Mouse (Mus musculus) limb, embryonic 12.5 days (tissue): ENCODE data around the gene Scgb3a1. TPM values are rescaled to one million over a fixed set of nuclear protein-coding genes. Genes with fewer than 3 reads are reported as not detected.

Source experiments
- ATAC-seq: fragments of 200-750 bp; cut with Nextera tagmentation; 2 replicates; pipeline ENCODE4 v1.8.0; 2017; ENCODE audit warnings: low read depth, moderate TSS enrichment; ENCODE audit not compliant: insufficient number of reproducible peaks, insufficient read depth, low FRiP score, low TSS enrichment
- H3K27ac ChIP-seq: fragments of 300-500 bp; sonication (generic); 2 replicates; pipeline ENCODE4 v1.5.1; 2016; ENCODE audit warnings: mild to moderate bottlenecking, moderate library complexity
- H3K27me3 ChIP-seq: fragments of 300-500 bp; sonication (generic); 2 replicates; pipeline ENCODE4 v1.6.1; 2016; ENCODE audit warnings: mild to moderate bottlenecking, moderate library complexity
- H3K36me3 ChIP-seq: fragments of 300-500 bp; sonication (generic); 2 replicates; pipeline ENCODE4 v1.6.1; 2016; ENCODE audit warnings: mild to moderate bottlenecking, moderate library complexity
- H3K4me1 ChIP-seq: fragments of 300-500 bp; sonication (generic); replicated peaks from 2 replicates; pipeline ENCODE4 v1.6.1; 2016
- H3K4me2 ChIP-seq: fragments of 300-500 bp; sonication (generic); 2 replicates; pipeline ENCODE4 v1.6.1; 2016; ENCODE audit warnings: mild to moderate bottlenecking, moderate library complexity
- H3K4me3 ChIP-seq: fragments of 300-500 bp; sonication (generic); replicated peaks from 2 replicates; pipeline ENCODE4 v1.5.1; 2016; ENCODE audit warnings: mild to moderate bottlenecking
- H3K9ac ChIP-seq: fragments of 300-500 bp; sonication (generic); replicated peaks from 2 replicates; pipeline ENCODE4 v1.6.1; 2016; ENCODE audit warnings: mild to moderate bottlenecking, moderate library complexity
- H3K9me3 ChIP-seq: fragments of 300-500 bp; sonication (generic); 2 replicates; pipeline ENCODE4 v1.6.1; 2016; ENCODE audit warnings: mild to moderate bottlenecking, moderate library complexity
- WGBS: fragments of 180-500 bp; shearing (Covaris S2); methylation state at CpG from one replicate; pipeline ENCODE4 v1.1.7; 2016; 5-methylcytosine and 5-hydroxymethylcytosine counted together
- polyA plus RNA-seq: library from polyadenylated mRNA; unstranded; fragments of >200 nt; fragmentation: Nextera tagmentation; extraction: Ambion mirVana; gene quantifications from 2 replicates; pipeline ENCODE4 v1.2.1, GENCODE M21; 2016

Gene Scgb3a1
- polyA plus RNA-seq, 1 experiment from 2014 or later, result not detected

DNA sequence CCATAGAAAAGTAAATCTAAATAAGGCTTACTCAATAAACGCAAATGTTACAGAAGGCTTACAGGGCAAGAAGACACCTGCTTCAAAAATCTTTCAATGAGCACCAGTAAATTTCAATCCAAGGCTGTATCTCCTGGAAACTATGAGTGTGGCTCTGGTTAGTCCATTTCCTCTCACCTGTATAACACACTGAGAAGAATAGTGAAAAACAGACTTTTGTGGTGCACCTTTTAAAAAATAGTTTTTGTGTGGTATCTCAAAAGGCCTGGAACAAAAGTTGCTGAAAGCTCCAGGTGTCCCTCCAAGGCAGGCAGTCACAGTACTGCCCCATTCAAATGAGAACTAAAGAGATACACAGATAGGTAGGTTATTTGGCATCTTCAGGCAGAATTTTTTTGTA is 35.7 kb downstream of the Scgb3a1 start:
- 90% methylated on average over 1 of the region's 1 CpGs for WGBS
- no peak for ATAC-seq
- H3K9ac ChIP-seq, result no peak overlapping the region
- H3K27me3 ChIP-seq, result no peaks in the 10 kb centered on the region
- no peak overlapping the region for H3K4me3 ChIP-seq
- H3K9me3 ChIP-seq, result no peaks in the 10 kb centered on the region
- no peaks in the 10 kb centered on the region for H3K4me1 ChIP-seq
- peaks cover 70% of the 10 kb centered on the region for H3K36me3 ChIP-seq
- H3K27ac ChIP-seq, result no peak overlapping the region
- H3K4me2 ChIP-seq, result no peak overlapping the region

DNA sequence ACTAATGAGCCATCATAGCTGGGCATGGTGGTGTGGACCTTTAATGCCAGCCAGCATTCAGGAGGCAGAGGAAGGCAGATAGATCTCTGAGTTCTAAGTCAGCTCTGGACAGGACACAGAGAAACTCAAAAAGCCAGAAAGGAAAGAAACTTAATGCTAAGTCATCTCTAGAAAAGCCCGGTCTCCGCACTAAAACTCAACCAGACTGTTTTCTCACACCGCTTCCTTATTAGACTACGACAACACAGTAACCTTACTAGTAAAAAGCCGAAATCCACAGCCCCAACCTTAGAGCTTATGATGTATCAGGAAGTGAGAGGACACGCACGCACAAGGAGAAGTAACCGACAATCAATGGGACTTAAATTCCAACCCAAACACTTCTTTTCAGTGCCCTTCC is 38.6 kb downstream of the Scgb3a1 start:
- no peak for ATAC-seq

GRCm38 (mm10) chr11:49704804-49705203 is 41.4 kb downstream of the Scgb3a1 start:
- Histone ChIP-seq H3K36me3 (peaks cover 77% of the 10 kb centered on the region), H3K27me3 (no peaks in the 10 kb centered on the region), H3K9me3 (0 out of 2 replicates have a peak, but pooled peaks cover 2% of the 10 kb centered on the region), H3K4me1 (0 out of 2 replicates have a peak, but pooled peaks cover 7% of the 10 kb centered on the region), H3K27ac (no peak overlapping the region), H3K4me3 (no peak overlapping the region), H3K4me2 (no peak overlapping the region), H3K9ac (no peak overlapping the region)
- 89% methylated on average over 8 of the region's 8 CpGs for WGBS
- no peak for ATAC-seq

More for the DNA sequence above, 38.6 kb downstream of the Scgb3a1 start:
- Histone ChIP-seq H3K4me1 (no peaks in the 10 kb centered on the region), H3K27ac (no peak overlapping the region), H3K27me3 (no peaks in the 10 kb centered on the region), H3K9me3 (0 out of 2 replicates have a peak, but pooled peaks cover 2% of the 10 kb centered on the region), H3K36me3 (peaks cover 82% of the 10 kb centered on the region), H3K4me2 (no peak overlapping the region), H3K9ac (no peak overlapping the region), H3K4me3 (no peak overlapping the region)
- WGBS, result 97% methylated on average over 8 of the region's 8 CpGs

DNA sequence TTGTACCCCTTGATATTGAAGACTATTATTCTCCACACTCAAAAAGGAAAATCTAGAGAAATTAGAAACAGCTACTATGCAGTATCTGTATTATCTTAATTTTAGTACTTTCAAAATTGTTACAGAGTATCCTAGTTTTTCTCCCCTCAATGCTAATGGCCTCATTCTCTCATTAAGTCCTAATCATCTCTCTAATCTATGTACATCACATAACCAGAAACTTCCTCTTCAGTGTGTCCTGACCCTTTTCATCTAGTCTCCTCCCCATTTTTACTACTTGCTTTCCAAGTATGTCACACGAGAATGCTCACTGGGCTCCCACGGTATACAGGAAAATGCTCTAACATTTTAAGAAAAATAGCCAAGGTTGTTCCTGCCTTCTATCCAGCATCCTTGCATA is 44.4 kb downstream of the Scgb3a1 start:
- Histone ChIP-seq H3K4me1 (peaks cover 20% of the 10 kb centered on the region; the same call in 1 of the 2 replicates), H3K36me3 (peaks cover 53% of the 10 kb centered on the region), H3K27me3 (no peaks in the 10 kb centered on the region), H3K4me3 (no peak overlapping the region), H3K9me3 (0 out of 2 replicates have a peak, but pooled peaks cover 2% of the 10 kb centered on the region), H3K9ac (no peak overlapping the region), H3K27ac (no peak overlapping the region), H3K4me2 (no peak overlapping the region)
- 83% methylated on average over 2 of the region's 2 CpGs for WGBS
- no peak for ATAC-seq

DNA sequence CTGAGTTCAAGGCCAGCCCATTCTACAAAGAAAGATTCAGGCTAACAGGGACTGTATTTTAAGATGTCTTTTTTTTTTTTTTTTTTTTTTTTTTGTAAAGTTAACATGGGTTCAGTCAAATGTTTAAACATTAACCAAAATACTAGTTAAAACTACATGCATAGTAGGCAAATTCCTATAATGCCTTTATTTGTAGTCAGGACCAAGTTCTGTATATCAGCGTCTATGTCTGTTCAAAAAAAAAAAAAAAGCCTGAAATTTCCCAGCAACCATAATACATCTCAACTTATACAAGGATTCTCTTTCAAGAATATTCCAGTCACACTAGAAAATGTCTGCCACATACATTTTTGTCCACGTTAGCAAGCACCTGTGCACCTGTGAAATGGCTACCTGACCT is 47.3 kb downstream of the Scgb3a1 start:
- H3K4me1 ChIP-seq, result peaks cover 20% of the 10 kb centered on the region; the same call in 1 of the 2 replicates
- ATAC-seq, result no peak
- peaks cover 28% of the 10 kb centered on the region for H3K36me3 ChIP-seq
- 74% methylated on average over 2 of the region's 2 CpGs for WGBS
- no peaks in the 10 kb centered on the region for H3K27me3 ChIP-seq
- peak overlapping the region; percentile 96 for H3K4me3 ChIP-seq
- peak overlapping the region; percentile 76 for H3K4me2 ChIP-seq
- no peaks in the 10 kb centered on the region for H3K9me3 ChIP-seq
- H3K27ac ChIP-seq, result no peak overlapping the region
- no peak overlapping the region for H3K9ac ChIP-seq

- peak overlapping the region; percentile 97 for H3K27ac ChIP-seq
- ATAC-seq, result peak; percentile 52
- H3K27me3 ChIP-seq, result no peaks in the 10 kb centered on the region
- peak overlapping the region; percentile 99 for H3K9ac ChIP-seq
- H3K4me2 ChIP-seq, result peak overlapping the region; percentile 76
- H3K4me1 ChIP-seq, result peaks cover 20% of the 10 kb centered on the region; the same call in 1 of the 2 replicates
- WGBS, result under 1% methylated on average over 54 of the region's 70 CpGs
- H3K9me3 ChIP-seq, result no peaks in the 10 kb centered on the region
- H3K4me3 ChIP-seq, result peak overlapping the region; percentile 96
- H3K36me3 ChIP-seq, result peaks cover 16% of the 10 kb centered on the region; the same call in 1 of the 2 replicates
Measured at GRCm38 (mm10) chr11:49711981-49712554, 48.7 kb downstream of the Scgb3a1 start.

DNA sequence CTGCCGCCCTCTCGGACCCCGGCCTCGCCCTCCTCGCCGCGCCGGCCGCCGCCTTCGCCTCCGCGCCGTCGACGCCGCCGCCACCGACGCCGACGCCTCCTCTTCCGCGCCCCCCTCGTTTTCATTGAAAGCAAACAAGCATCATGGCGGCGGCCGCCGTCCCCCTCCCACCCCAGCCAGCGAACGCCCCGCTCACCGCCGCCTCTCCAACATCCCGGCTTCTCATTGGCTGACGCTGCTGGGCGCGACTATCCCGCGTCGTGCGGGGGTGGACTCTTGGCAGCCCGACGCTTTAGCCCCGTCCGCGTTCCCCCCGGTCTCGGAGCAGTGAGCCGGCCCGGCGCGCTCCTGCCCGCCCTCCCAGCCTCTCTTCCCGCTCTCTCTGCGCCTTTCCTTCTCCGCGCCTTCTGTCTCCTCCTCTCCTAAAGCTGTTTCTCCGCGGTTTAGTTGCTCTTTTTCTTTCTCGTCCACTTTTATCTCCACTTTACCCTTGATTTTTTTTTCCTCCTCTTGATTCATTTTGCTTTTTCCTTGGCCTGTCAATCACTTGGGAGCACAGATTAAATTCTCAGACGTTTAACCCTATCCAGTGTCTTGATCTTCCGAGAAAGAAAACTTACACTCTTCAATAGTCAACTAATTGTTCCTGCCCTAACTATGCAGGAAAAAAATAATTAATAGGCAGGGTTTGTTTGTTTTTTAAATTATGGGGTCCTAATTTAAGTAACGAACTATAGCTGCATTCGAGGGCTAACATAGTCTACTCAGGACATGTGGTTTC is 49.3 kb downstream of the Scgb3a1 start, which contains the start of gene Cnot6:
Gene Cnot6, minus strand, starts transcription at position 169 of the 781 bp plus-strand sequence.
- ATAC-seq, result peak; percentile 98
- H3K27ac ChIP-seq, result peak within 1 kb of the TSS; percentile 97
- H3K4me2 ChIP-seq, result peak within 1 kb of the TSS; percentile 76
- peaks cover 12% of the 10 kb centered on the region; the same call in 1 of the 2 replicates for H3K36me3 ChIP-seq
- H3K9ac ChIP-seq, result peak within 1 kb of the TSS; percentile 99
- no peaks in the 10 kb centered on the region for H3K9me3 ChIP-seq
- peaks cover 20% of the 10 kb centered on the region; the same call in 1 of the 2 replicates for H3K4me1 ChIP-seq
- H3K27me3 ChIP-seq, result no peaks in the 10 kb centered on the region
- WGBS, result under 1% methylated on average over 64 of the region's 65 CpGs
- peak within 1 kb of the TSS; percentile 96 for H3K4me3 ChIP-seq

DNA sequence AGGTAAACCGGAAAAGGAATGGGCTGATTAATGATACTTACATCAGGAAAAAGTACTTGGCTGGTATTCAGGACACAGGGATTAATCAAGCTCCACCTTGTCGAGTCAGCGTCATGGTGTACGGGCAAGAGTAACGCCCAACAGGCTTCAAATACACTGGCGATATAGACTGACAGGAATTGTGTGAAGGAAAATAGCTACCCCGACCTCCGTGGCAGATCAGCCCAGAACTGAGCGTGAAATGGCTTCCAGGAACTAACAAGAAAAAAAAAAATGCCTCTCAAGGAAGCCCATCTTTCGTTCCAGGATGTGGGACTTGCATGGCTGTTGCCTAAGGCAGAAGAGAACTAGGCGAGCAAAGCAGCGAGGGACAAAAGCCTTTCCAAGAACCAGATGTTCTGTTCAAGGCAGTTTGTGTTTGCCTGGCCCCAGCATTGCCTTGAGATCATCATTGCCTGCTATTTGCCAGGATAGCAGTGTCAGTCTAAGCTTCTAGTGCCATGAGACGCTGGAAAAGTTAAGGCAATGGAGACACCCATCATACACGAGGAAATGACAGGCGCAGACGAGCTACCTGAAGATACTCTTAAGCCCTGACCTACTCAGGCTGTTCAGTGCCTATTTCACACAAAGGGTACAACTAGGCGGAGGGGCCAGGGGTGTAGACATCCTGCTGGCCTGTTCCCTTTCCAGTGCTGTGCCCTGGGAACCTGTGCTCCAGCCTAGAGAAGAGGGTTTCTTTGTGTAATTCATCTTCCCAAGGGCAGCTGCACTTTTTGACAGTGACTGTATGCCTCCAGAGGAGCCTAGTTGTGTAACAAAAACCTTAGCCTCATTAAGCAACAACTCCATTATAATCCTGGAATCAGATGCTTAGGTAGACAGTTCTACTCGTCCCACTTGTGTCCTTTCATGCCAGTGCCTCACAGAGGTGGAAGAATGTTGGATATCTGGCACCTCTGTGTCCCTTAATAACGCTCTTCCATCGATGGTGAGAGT is 50.2 kb downstream of the Scgb3a1 start:
- WGBS, result 34% methylated on average over 20 of the region's 20 CpGs
- peak overlapping the region; percentile 97 for H3K27ac ChIP-seq
- peaks cover 6% of the 10 kb centered on the region; the same call in 1 of the 2 replicates for H3K36me3 ChIP-seq
- no peak for ATAC-seq
- H3K4me2 ChIP-seq, result peak overlapping the region; percentile 76
- H3K9ac ChIP-seq, result peak overlapping the region; percentile 57
- no peaks in the 10 kb centered on the region for H3K9me3 ChIP-seq
- H3K27me3 ChIP-seq, result no peaks in the 10 kb centered on the region
- peaks cover 20% of the 10 kb centered on the region; the same call in 1 of the 2 replicates for H3K4me1 ChIP-seq
- peak overlapping the region; percentile 96 for H3K4me3 ChIP-seq
